8 mouse cellular contexts compared by ENCODE assay signal in genomic region chr1:119997644-119998043, GRCm38 (mm10). TPM values are rescaled to one million over a fixed set of nuclear protein-coding genes. Genes with fewer than 3 reads are reported as not detected.
DNase-seq lines count a peak whose midpoint lies in the region; ATAC-seq and TF ChIP-seq lines count a peak whose summit lies in the region.

No protein-coding gene starts in this region.

- no peak overlapping the region for H3K27ac ChIP-seq in forebrain, embryonic 12.5 days
- H3K27ac ChIP-seq in midbrain, embryonic 10.5 days (replicated peaks), result no peak overlapping the region

- H3K4me1 ChIP-seq in lung, adult 2 months (ENCODE audit: control insufficient read depth, insufficient read depth, low read length), result no peaks in the 10 kb centered on the region; the same call in 1 of the 2 replicates
- H3K4me1 ChIP-seq in forebrain, embryonic 12.5 days, result peaks cover 10% of the 10 kb centered on the region
- H3K4me1 ChIP-seq in midbrain, embryonic 10.5 days, result peaks cover 16% of the 10 kb centered on the region

- 0 out of 2 replicates have a peak, but pooled peaks have one; percentile 7 for TF ChIP-seq CTCF in lung, adult 2 months (IDR thresholded peaks at IDR 0.05; ENCODE audit: insufficient read depth, low read length)

- TF ChIP-seq POLR2A in lung, adult 2 months (IDR thresholded peaks at IDR 0.05; ENCODE audit: borderline replicate concordance, extremely low read depth, low read depth, low read length), result no peak

- 24% methylated on average over 5 of the region's 5 CpGs for WGBS in lung, adult 2 months
- WGBS in forebrain, embryonic 12.5 days, result 33% methylated on average over 5 of the region's 5 CpGs
- 33% methylated on average over 5 of the region's 5 CpGs for WGBS in midbrain, embryonic 10.5 days

- H3K27me3 ChIP-seq in forebrain, embryonic 12.5 days, result 0 out of 2 replicates have a peak, but pooled peaks cover 3% of the 10 kb centered on the region
- no peaks in the 10 kb centered on the region for H3K27me3 ChIP-seq in midbrain, embryonic 10.5 days (ENCODE audit: low read depth, poor library complexity, severe bottlenecking)

- ATAC-seq in forebrain, embryonic 12.5 days (ENCODE audit: low FRiP score), result no peak
- no peak for ATAC-seq in granulocyte monocyte progenitor cell, adult 5-6 weeks (replicated peaks; ENCODE audit: poor library complexity, severe bottlenecking)
- ATAC-seq in frontal cortex, adult (ENCODE audit: low TSS enrichment), result no peak

- no peaks in the 10 kb centered on the region for H3K9me3 ChIP-seq in forebrain, embryonic 12.5 days
- no peaks in the 10 kb centered on the region for H3K9me3 ChIP-seq in midbrain, embryonic 10.5 days (replicated peaks)

- H3K4me2 ChIP-seq in forebrain, embryonic 12.5 days, result peak overlapping the region; percentile 73

- no peak overlapping the region for H3K4me3 ChIP-seq in lung, adult 2 months (replicated peaks; ENCODE audit: extremely low read depth, low read depth, low read length)
- H3K4me3 ChIP-seq in forebrain, embryonic 12.5 days (replicated peaks), result peak overlapping the region; percentile 46; the same call in 1 of the 2 replicates
- H3K4me3 ChIP-seq in midbrain, embryonic 10.5 days, result peak overlapping the region; percentile 62

- no peak for DNase-seq in lung, adult 2 months
- DNase-seq in lung, postnatal 25 days (ENCODE audit: low spot score), result no peak
- DNase-seq in kidney, postnatal 10 days, result peak; percentile 74
- peak; percentile 35 for DNase-seq in midbrain, embryonic 10.5 days (ENCODE audit: low spot score)
- DNase-seq in urinary bladder, postnatal 10 days (ENCODE audit: low spot score), result no peak

- H3K36me3 ChIP-seq in forebrain, embryonic 12.5 days (replicated peaks), result no peaks in the 10 kb centered on the region
- H3K36me3 ChIP-seq in midbrain, embryonic 10.5 days, result no peaks in the 10 kb centered on the region

- no peak overlapping the region for H3K9ac ChIP-seq in forebrain, embryonic 12.5 days

RNA-seq across cellular contexts. Expression of gene Cfap221, which starts 0.6 kb away (rescaled TPM):
- 0.66 and 0.69 TPM in 2 replicates for polyA plus RNA-seq in lung, adult 2 months (2012; rRNA removed)
- 0.33 TPM in 1 of 2 replicates, not detected in the other for polyA plus RNA-seq in forebrain, embryonic 12.5 days (2016; fragmentation: Nextera tagmentation; extraction: Ambion mirVana)
- 0.06 and 0.14 TPM in 2 replicates for polyA plus RNA-seq in midbrain, embryonic 10.5 days (2016; fragmentation: Nextera tagmentation; extraction: Ambion mirVana)
- not detected in 2 replicates for total RNA-seq in granulocyte monocyte progenitor cell, adult 5-6 weeks (2014; fragmentation: Nextera tagmentation)
- total RNA-seq in granulocyte monocyte progenitor cell, adult 5-6 weeks (2017), result not detected in 2 replicates

RNA-seq across cellular contexts. Expression of gene Sctr, which starts 9.1 kb away (rescaled TPM):
- polyA plus RNA-seq in lung, adult 2 months (2012; rRNA removed), result 0.33 and 0.63 TPM in 2 replicates
- 0.14 and 0.84 TPM in 2 replicates for polyA plus RNA-seq in forebrain, embryonic 12.5 days (2016; fragmentation: Nextera tagmentation; extraction: Ambion mirVana)
- polyA plus RNA-seq in midbrain, embryonic 10.5 days (2016; fragmentation: Nextera tagmentation; extraction: Ambion mirVana), result 0.26 and 0.79 TPM in 2 replicates
- total RNA-seq in granulocyte monocyte progenitor cell, adult 5-6 weeks (2014; fragmentation: Nextera tagmentation), result not detected in 2 replicates
- total RNA-seq in granulocyte monocyte progenitor cell, adult 5-6 weeks (2017), result not detected in 2 replicates

Comparison
In these comparisons a context has a peak if more than half of its experiments do, and no peak if none do; other contexts are left out.
1. DNase-seq: peak in kidney, postnatal 10 days (single experiment) and midbrain, embryonic 10.5 days (single experiment); none in lung, adult 2 months (single experiment), lung, postnatal 25 days (single experiment) and urinary bladder, postnatal 10 days (single experiment).